In genomic region chr10:85731796-85732388, GRCm38 (mm10) we compare ENCODE assay signal across 8 mouse cellular contexts.
DNase-seq lines count a peak whose midpoint lies in the region; ATAC-seq and TF ChIP-seq lines count a peak whose summit lies in the region.
"Not testable (repeated sequence)": the region's sequence is repeated elsewhere in the genome, so short reads cannot be mapped to it uniquely, and the experiment has no call there.

No protein-coding gene starts in this region.

- not testable (repeated sequence) for TF ChIP-seq EP300 in CH12.LX (IDR thresholded peaks at IDR 0.05; ENCODE audit: low read length)

- not testable (repeated sequence) for TF ChIP-seq RAD21 in CH12.LX (IDR thresholded peaks at IDR 0.05; ENCODE audit: low read depth, low read length)

- dilution Hi-C loops in CH12.LX (cut with MboI; ENCODE audit: extremely low pct_ligation_motif_present, extremely low pct_unique_long_range_greater_than_20kb, low sequenced_read_pairs) = not testable (repeated sequence)

- not testable (repeated sequence) for H3K4me2 ChIP-seq in CH12.LX (ENCODE audit: insufficient read depth, low read depth, poor library complexity, severe bottlenecking); intestine, postnatal 0 days (replicated peaks; ENCODE audit: low read depth); lung, embryonic 16.5 days (ENCODE audit: low read depth, low read length); midbrain, embryonic 12.5 days (replicated peaks)

- H3K79me2 ChIP-seq in CH12.LX (replicated peaks; ENCODE audit: control insufficient read depth, extremely low read depth, insufficient read depth, poor library complexity, severe bottlenecking) = not testable (repeated sequence)

- TF ChIP-seq POLR2A in CH12.LX (IDR thresholded peaks at IDR 0.05; ENCODE audit: low read depth, low read length); thymus, adult 2 months (IDR thresholded peaks at IDR 0.05; ENCODE audit: control insufficient read depth, extremely low read depth, insufficient read depth, low read length, poor library complexity): not testable (repeated sequence)

- TF ChIP-seq CTCF in CH12.LX (conservative IDR thresholded peaks at IDR 0.05 in 1 of 2, IDR thresholded peaks at IDR 0.05 in 1 of 2; ENCODE audit: low read depth in 2 of 2, low read length in 2 of 2) = peak in 1 of 2 experiments; percentile 34; a peak in 1 of 4 replicates
- peak; percentile 52 for TF ChIP-seq CTCF in intestine, postnatal 0 days (IDR thresholded peaks at IDR 0.05; ENCODE audit: low read depth)
- TF ChIP-seq CTCF in thymus, adult 2 months (IDR thresholded peaks at IDR 0.05; ENCODE audit: borderline replicate concordance, control insufficient read depth, extremely low read depth, insufficient read depth, low read length, poor library complexity) = not testable (repeated sequence)

- H3K36me3 ChIP-seq in CH12.LX (replicated peaks in 1 of 2; ENCODE audit: control insufficient read depth in 1 of 2, insufficient read depth in 1 of 2, low read length in 1 of 2); intestine, postnatal 0 days (ENCODE audit: control insufficient read depth, insufficient read depth); lung, embryonic 16.5 days (ENCODE audit: control insufficient read depth, insufficient read depth, low read length); midbrain, embryonic 12.5 days; thymus, adult 2 months (ENCODE audit: control insufficient read depth, insufficient read depth, low read length): not testable (repeated sequence)

- H3K27me3 ChIP-seq in CH12.LX (replicated peaks); intestine, postnatal 0 days (replicated peaks; ENCODE audit: control insufficient read depth, insufficient read depth, low read length); lung, embryonic 16.5 days (ENCODE audit: control insufficient read depth, insufficient read depth, low read depth, low read length); midbrain, embryonic 12.5 days; thymus, adult 2 months (ENCODE audit: control insufficient read depth, insufficient read depth, low read length): not testable (repeated sequence)

- H3K9ac ChIP-seq in CH12.LX (ENCODE audit: insufficient read depth, low read depth); intestine, postnatal 0 days (ENCODE audit: low read depth, low read length); lung, embryonic 16.5 days (ENCODE audit: low read length); midbrain, embryonic 12.5 days (replicated peaks): not testable (repeated sequence)

- H3K4me3 ChIP-seq in CH12.LX (replicated peaks in 1 of 3; ENCODE audit: low read depth in 2 of 3, low read length in 2 of 3, poor library complexity in 1 of 3); intestine, postnatal 0 days (ENCODE audit: low read depth, low read length); lung, embryonic 16.5 days (ENCODE audit: low read length); midbrain, embryonic 12.5 days; thymus, adult 2 months (ENCODE audit: control insufficient read depth, insufficient read depth, low read length): not testable (repeated sequence)

- not testable (repeated sequence) for H3K4me1 ChIP-seq in CH12.LX (ENCODE audit: control insufficient read depth in 1 of 2, insufficient read depth in 2 of 2); intestine, postnatal 0 days (replicated peaks; ENCODE audit: control insufficient read depth, insufficient read depth, low read length); lung, embryonic 16.5 days (replicated peaks; ENCODE audit: control insufficient read depth, insufficient read depth, low read length); midbrain, embryonic 12.5 days; thymus, adult 2 months (replicated peaks; ENCODE audit: control insufficient read depth, insufficient read depth, low read length)

- WGBS in intestine, postnatal 0 days = 23% methylated on average over 10 of the region's 13 CpGs
- 29% methylated on average over 10 of the region's 13 CpGs for WGBS in lung, embryonic 16.5 days
- 40% methylated on average over 12 of the region's 13 CpGs for WGBS in midbrain, embryonic 12.5 days
- 49% methylated on average over 13 of the region's 13 CpGs for WGBS in thymus, adult 2 months

- H3K27ac ChIP-seq in CH12.LX (ENCODE audit: insufficient read depth, low read depth); intestine, postnatal 0 days (ENCODE audit: low read depth, low read length); lung, embryonic 16.5 days (ENCODE audit: low read length); midbrain, embryonic 12.5 days (replicated peaks); thymus, adult 2 months (ENCODE audit: control insufficient read depth, insufficient read depth, low read length): not testable (repeated sequence)

- not testable (repeated sequence) for H3K9me3 ChIP-seq in CH12.LX (replicated peaks; ENCODE audit: low read length); intestine, postnatal 0 days (ENCODE audit: control insufficient read depth); lung, embryonic 16.5 days (ENCODE audit: control insufficient read depth, low read length); midbrain, embryonic 12.5 days

- DNase-seq in CH12.LX (ENCODE audit: extremely low read depth) = peak; percentile 9
- DNase-seq in adrenal gland, postnatal 36 days = peak; percentile 26 to 37
- peak; percentile 11 to 46 for DNase-seq in kidney, postnatal 25 days
- peak; percentile 41 for DNase-seq in thymus, adult 2 months

- peak; percentile 60 for ATAC-seq in granulocyte monocyte progenitor cell, adult 5-6 weeks (replicated peaks; ENCODE audit: poor library complexity, severe bottlenecking)
- ATAC-seq in intestine, postnatal 0 days = peak; percentile 43; the same call in 1 of the 2 replicates
- peak; percentile 28; the same call in 1 of the 2 replicates for ATAC-seq in lung, embryonic 16.5 days (ENCODE audit: low read depth)
- ATAC-seq in midbrain, embryonic 12.5 days (ENCODE audit: low FRiP score, low read depth) = peak; percentile 23; the same call in 1 of the 2 replicates

- in situ Hi-C loops in CH12.LX (cut with MboI; ENCODE audit: low pct_ligation_motif_present, low pct_unique_long_range_greater_than_20kb, low sequenced_read_pairs) = not testable (repeated sequence)
